Mouse (Mus musculus): ENCODE results near the gene Ppid. TPM values are rescaled to one million over a fixed set of nuclear protein-coding genes. Genes with fewer than 3 reads are reported as not detected.

Ppid gene
- 10 to 100 TPM; 39.2 to 41.7 TPM for total RNA-seq (2021)

DNA sequence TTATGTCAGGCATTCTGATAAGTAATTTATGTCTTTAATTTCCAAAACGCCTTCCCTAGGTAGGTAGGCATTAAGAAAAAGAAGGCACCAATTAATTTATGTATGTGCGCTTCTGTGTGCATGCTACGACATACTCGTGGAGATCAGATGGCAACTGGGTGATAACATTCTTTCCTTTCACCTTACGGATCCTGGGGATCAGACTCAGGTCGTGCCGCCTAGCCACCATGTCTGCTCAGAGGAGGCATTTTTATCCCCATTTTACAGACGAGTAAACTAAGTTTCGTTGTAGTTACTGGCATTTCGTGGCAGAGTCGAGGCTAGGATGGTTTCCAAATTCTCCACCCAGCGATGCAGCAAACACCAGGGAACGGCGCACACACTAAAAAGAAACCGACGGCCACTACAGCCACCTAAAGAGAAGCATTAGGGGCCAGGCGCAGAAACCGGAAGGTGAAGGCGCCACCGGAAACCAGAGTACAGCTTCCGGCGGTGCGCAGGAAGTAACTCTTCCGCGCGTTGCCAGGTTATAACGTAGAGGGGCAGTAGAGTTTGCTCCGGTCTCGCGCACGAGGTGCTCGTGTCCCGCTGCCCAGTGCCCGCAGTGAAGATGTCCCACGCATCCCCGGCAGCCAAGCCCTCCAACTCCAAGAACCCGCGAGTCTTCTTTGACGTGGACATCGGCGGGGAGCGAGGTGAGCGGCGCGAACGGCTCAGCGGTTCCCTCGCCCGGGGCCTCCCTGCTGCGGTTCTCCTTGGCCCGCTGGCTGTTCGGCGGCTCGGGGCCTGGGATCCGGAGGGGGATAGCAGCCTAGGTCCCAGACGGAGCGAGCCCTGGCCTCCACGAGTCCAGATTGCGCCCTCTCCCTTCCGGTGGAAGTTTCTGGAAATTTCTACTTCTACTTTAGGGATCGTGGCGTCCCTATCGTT is at the start of gene Ppid:
Ppid (plus strand) TSS at position 480 of the 930 bp plus-strand sequence.
- intact Hi-C loops (cut with DNase I) = loop anchor here (10.0 kb wide), 1 partner anchor 516 kb away; no protein-coding TSS in a partner anchor
- DNase-seq (ENCODE audit: low spot score) = peak; percentile 53

- intact Hi-C loops (cut with DNase I) = no loop called here
- DNase-seq (ENCODE audit: low spot score) = no peak
Measured at GRCm38 (mm10) chr3:79542585-79542984, 48.6 kb upstream of the Ppid start.

DNA sequence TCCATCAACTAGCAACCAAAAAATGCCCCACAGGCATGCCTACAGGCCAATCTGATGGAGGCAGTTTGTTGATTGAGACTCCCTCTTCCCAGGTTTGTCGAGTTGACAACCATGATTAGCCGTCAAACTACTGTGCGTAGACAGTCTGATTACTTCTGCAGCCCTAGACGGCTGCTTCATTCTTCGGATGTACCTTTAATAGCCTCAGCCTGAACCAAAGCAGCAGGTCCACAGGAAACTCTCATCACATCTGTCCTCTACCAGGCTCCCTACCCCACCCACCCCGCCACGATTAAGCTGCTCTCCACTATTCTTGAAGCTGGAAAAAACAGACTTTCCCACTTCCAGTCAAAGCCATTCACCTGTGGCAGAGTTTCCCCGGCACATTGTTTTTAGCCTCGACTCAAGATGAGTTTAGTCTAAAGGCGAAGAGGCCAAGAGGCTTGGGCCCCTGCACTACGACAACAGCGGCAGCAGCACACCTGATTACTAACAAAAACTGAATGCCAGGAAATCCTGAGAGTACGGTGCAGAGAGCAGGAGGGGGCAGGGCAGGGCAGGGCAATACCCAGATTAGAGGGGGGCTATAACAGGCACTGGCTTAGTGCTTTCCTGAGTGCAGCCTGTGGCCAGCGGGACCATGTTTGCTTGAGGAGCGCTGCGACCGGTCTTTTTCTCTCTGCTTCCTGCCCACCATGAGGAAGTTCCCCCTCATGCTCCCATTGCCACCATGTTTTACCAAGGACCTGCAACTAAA is 42.3 kb upstream of the Ppid start:
- intact Hi-C loops (cut with DNase I) = no loop called here
- DNase-seq (ENCODE audit: low spot score) = no peak

DNA sequence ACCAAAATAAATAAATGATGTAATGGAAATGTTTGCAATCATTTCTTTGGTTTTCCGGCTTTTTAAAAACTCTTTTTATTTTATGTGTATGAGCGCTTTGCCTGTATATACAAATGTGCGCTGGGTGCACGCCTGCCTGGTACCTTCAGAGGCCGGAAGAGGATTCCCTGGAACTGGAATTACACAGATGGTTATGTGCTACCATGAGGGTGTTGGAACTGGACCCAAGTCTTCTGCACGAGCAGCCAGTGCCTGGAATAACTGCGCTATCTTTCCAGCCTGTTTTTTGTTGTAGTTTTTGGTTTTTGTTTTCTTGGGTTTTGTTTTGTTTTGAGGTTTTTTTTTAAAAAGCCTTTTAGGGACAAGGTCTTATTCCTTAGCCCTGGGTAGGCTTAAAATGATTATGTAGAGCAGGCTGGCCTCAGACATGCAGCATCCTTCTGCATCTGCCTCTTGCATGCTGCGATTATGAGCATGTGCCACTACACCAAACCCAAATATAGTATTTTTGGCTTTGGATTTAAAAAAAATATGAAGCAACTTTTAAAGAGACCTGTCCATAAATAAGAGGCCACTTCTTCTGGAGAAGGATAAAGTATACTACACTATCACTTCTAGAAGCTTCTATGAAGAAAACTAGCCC is 41.3 kb upstream of the Ppid start:
- DNase-seq (ENCODE audit: low spot score) = no peak
- intact Hi-C loops (cut with DNase I) = no loop called here

GRCm38 (mm10) chr3:79551826-79552552 is 39.2 kb upstream of the Ppid start:
- no peak for DNase-seq (ENCODE audit: low spot score)
- intact Hi-C loops (cut with DNase I) = no loop called here

- intact Hi-C loops (cut with DNase I) = no loop called here
- DNase-seq (ENCODE audit: low spot score) = no peak
Measured at GRCm38 (mm10) chr3:79553779-79554178, 37.4 kb upstream of the Ppid start.

DNA sequence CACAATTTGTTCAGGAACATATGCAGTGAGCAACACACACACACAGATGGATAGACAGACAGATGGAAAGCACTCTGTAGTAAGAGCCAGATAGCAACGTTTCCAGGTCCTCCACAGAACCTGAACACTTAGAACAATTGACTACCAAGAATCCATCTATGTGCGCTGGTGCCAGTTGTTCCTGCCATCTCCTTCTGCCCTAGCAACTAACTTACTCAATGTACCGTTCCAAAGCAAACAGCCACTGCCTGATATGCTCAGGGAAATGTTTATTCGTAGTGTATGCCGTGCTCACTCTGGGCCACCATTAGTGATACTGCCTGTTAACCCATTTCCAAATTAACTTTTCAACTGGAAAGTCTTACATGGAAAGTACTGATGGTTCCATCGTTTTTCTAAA is 36.1 kb upstream of the Ppid start:
- DNase-seq (ENCODE audit: low spot score) = no peak
- intact Hi-C loops (cut with DNase I) = no loop called here

GRCm38 (mm10) chr3:79559021-79559772 is 31.9 kb upstream of the Ppid start:
- DNase-seq (ENCODE audit: low spot score) = peak; percentile 37
- intact Hi-C loops (cut with DNase I) = no loop called here

DNA sequence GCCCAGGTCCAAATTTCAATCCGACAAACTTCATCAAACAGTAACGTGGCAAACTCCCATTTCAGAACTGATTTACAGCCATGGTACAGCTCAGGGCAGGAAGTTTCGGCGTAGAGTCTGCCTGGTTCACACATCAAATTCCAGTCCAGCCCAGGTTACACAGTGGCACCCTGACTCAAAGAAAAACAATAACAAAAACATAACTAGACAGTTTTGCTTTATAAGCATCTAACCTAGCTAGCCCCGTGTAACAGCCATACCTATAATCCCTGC is 31.4 kb upstream of the Ppid start:
- no peak for DNase-seq (ENCODE audit: low spot score)
- intact Hi-C loops (cut with DNase I) = no loop called here

- intact Hi-C loops (cut with DNase I) = no loop called here
- DNase-seq (ENCODE audit: low spot score) = no peak
Measured at GRCm38 (mm10) chr3:79560555-79560954, 30.6 kb upstream of the Ppid start.

DNA sequence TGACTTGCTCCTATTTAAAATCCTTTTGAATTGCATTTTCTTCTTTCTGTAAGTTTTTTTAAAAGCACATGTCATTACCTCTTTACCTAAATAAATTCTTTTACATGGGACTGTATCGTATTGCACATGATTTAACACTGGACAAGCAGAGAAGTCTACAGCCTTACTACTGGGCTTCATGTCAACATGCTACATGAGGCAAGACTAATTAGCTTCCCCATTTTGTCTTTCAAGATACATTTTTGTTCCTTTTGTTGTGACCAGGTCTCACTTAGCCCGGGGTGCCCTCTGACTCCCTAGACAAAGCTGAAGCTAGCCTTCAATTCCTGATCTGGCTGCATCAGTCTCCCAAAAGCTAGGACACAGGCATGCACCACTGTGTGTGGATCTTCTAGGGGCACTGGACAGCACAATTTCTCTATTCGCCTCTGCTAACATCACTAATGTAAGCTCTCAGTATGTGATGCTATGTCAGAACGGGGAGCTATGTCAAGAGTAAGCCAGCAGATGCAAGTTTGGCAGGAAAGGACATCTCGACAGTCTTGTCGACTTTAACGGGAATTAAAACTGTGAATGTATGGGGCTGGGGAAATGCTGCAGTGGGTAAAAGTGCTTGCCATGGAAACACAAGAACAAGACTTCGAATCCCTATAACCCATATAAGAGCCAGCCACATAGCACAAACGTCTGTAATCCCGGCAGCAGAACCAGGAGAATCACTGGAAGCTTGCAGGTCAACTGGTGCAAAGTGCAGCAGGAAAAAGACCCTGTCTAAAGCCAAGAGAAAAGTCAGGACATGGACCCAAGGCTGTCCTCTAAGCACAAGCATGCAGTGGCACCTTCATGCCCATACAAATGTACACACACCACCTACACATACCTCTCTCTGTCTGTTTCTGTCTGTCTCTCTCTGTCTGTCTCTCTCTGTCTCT is 29.1 kb upstream of the Ppid start:
- intact Hi-C loops (cut with DNase I) = no loop called here
- no peak for DNase-seq (ENCODE audit: low spot score)

GRCm38 (mm10) chr3:79563511-79563910 is 27.6 kb upstream of the Ppid start:
- intact Hi-C loops (cut with DNase I) = no loop called here
- no peak for DNase-seq (ENCODE audit: low spot score)

DNA sequence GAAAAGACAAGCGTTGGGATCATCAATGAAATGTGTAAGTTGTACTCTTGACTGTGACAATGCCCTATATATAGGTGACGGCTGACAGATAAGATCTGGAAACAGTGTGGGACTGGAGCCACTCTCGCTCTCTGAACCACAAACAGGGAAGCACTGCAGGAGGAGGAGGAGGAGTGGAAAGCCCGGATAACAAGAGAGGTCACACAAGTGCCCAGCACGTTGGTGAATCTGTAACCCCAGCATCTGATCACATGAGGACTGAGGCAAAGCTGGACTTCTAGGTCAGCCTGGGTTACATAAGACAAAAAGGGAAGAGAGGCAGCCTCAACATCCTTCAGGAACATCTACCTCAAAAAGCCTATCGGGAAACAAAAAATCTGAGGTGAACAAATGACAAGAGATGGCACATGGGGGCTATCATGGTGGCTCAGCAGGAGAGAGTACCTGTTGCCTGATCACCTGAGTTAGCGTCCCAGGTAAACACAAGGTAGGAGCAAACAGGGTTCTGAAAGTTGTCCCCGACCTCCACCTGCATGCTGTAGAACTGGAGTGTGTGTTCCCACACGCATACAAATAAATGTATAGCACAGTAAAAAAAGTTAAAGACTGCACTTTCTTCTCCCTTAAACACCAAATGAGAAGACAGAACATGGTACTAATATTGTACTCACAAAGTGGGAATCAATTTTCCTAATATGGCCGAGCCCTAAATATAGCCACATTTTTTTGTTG is 26.1 kb upstream of the Ppid start:
- intact Hi-C loops (cut with DNase I) = loop anchor here (5.0 kb wide), 3 partner anchors 33 to 343 kb away; no protein-coding TSS in a partner anchor
- no peak for DNase-seq (ENCODE audit: low spot score)

GRCm38 (mm10) chr3:79566716-79567691 is 24.1 kb upstream of the Ppid start:
- intact Hi-C loops (cut with DNase I) = loop anchor here (2.0 to 5.0 kb wide), 4 partner anchors 35 to 345 kb away; no protein-coding TSS in a partner anchor
- peak; percentile 16 for DNase-seq (ENCODE audit: low spot score)

DNA sequence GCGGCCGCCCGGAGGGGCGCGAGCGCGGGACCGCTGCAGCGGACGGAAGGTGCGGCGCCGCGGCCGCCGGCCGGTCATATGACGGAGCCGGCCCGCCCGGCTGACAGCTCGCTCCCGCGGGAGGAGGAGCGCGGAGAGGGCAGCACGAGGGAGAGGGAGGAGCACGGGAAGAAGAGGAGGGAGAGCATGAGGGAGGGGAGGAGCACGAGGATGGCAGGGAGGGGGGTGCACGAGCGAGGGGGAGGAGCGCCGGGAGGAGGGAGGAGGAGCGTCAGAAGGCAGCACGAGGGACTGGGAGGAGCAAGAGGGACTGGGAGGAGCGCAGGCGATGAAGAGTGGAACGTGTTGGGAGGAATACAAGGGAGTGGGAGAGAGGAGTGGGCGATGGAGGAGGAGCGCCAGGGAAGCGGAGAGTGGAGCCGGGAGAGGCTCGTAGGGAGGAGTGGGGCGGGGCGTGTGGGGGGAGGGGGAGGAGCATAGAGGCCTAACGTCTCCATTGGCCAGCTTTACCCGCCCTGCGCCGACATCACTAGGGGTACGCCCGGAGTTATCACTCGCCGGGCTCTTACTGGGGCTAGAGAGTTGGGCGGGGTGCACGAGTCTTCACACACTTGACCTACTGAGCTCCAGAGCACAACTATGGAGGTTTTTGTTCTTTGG is 23.3 kb upstream of the Ppid start, which contains the start of gene Fnip2:
Fnip2 (minus strand) TSS at position 94 of the 660 bp plus-strand sequence.
- intact Hi-C loops (cut with DNase I) = loop anchor here (2.0 to 5.0 kb wide), 4 partner anchors 36 to 346 kb away; no protein-coding TSS in a partner anchor
- DNase-seq (ENCODE audit: low spot score) = peak; percentile 88

Data from heart, postnatal 25 days (tissue).